Mouse (Mus musculus): Measurements from ENCODE around the gene Cyp19a1.

The Cyp19a1 gene

DNA sequence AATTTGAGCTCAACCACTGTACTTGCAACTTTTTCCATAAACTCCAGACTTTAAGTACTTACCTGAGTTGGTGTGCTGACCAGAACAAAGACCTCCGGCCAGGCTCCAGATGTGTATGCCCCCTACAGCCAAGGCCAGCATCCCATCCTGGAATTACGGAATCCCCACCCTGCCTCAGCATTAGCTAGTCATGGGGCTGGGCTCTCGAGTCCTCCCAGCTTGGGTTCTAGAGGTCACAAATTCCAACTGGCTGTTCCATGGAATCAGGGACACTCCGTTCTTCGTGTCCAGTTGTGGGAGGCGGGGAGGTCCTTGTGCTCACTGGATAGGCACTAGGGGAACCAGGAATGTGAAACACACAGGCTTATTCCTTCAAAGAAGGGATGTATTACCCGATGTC is at the start of gene Cyp19a1:
Gene Cyp19a1 (minus strand): TSS at position 101 of the 400 bp plus-strand sequence.
- DNase-seq (ENCODE audit: low spot score) = no peak

- no peak for DNase-seq (ENCODE audit: low spot score)
Measured at GRCm38 (mm10) chr9:54316363-54316762, 48.5 kb upstream of the Cyp19a1 start.

GRCm38 (mm10) chr9:54308751-54309358 is 40.9 kb upstream of the Cyp19a1 start:
- no peak for DNase-seq (ENCODE audit: low spot score)

DNA sequence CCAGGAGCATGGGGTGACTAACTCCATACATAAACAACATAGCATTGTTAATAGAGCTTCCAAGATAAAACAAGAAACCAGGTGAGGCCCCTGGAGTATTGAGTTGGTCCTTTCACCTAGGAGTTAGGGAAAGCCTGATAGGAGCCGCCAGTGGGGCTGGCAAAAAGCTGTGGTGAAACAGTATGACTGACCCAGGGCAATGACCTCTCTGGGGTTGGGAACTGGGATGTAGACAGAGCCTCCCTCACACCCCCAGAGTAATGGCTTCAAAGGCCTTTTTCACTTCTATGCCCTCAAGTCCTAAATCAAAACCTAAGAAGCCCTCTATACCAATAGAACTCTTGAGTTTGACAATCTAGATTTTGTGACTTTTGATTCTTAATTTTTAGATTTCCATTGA is 40.3 kb upstream of the Cyp19a1 start:
- no peak for DNase-seq (ENCODE audit: low spot score)

DNA sequence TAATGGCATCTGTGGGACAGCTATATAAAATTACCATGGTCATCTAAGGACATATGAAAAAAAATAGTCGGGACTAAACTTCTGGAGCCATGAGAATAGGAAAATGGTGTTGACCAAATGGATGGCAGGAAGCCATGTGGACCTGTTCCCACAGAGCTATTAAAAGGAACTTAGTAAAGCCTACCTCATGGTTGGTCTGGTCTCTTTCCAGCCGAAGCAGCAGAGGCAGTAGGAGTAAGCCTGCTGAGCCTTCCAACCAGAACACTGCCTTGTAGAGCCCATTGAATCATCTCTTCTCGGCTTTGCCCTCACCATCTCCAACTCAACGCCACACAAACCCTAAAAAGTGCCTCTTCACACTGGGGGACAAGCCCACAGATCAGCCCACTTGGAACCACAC is 33.3 kb upstream of the Cyp19a1 start:
- no peak for DNase-seq (ENCODE audit: low spot score)

DNA sequence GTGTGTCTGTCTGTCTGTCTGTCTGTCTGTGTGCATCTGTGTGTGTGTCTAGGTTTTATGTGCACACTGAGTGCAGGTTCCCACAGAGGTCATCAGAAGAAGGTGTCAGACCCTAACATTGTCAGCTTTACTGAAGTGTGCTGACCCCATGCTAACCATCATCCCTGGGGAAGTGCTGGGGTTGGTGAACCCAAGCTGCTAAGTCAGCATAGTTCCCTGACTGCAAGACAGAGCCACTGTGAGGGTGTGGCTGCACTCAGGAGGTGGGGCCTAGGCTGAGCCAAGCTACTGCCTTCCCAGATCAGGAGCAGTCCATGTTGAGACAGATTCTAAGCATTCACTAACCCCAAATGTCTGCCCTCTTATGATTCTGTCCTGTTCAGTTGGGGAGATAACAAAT is 31.9 kb upstream of the Cyp19a1 start:
- DNase-seq (ENCODE audit: low spot score) = no peak

GRCm38 (mm10) chr9:54299389-54299788 is 31.5 kb upstream of the Cyp19a1 start:
- DNase-seq (ENCODE audit: low spot score) = no peak

DNA sequence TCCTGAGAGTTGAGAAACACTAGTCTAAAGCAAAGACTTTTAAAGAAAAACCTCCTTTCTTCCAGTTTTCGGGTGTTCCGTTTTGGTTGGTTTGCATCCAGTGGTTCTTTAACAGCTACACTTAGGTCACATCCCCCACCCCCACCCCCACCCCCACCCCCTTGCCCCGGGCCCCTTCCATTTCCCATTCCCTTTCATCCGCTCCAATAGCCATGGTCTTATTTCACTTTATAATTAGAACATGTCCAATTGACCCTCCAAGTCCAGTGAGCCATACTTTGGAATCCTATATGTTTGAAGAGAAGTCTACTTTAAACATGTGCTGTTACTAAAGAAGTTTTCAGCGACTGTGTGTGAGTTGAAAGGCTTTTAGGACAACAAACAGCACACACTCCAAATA is 19.9 kb upstream of the Cyp19a1 start:
- DNase-seq (ENCODE audit: low spot score) = no peak

DNA sequence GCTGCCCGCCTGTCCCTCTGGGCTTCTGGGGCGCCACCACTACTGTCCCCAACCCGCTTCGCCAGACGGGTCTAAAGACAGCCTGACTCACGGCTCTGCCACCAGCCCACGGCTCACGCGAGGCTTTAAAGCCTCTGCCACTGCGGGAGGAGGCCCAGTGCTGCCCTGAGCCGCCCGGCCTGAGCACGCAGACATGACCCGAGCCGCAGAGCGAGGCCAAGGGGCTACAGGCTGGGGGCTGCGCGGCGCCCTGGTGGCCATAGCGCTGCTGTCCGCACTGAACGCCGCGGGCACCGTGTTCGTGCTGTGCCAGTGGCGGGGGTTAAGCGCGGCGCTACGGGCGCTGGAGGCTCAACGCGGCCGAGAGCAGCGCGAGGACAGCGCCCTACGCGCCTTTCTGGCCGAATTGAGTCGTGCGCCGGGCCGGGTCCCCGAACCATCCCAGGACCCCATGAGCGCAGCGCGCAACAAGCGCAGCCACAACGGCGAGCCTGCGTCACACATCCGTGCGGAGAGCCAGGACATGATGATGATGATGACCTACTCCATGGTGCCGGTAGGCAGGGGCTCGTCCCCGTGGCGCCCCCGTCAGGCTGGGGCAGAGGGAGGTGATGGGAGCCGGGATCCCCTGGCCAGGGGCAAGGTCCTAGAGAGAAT is 18.5 kb upstream of the Cyp19a1 start, which contains the start of gene Gldn:
Gene Gldn (plus strand): TSS at position 156 of the 657 bp plus-strand sequence.
- DNase-seq (ENCODE audit: low spot score) = no peak

GRCm38 (mm10) chr9:54279046-54279589 is 11.2 kb upstream of the Cyp19a1 start:
- no peak for DNase-seq (ENCODE audit: low spot score)

- DNase-seq (ENCODE audit: low spot score) = no peak
Measured at GRCm38 (mm10) chr9:54275283-54275682, 7.4 kb upstream of the Cyp19a1 start.

GRCm38 (mm10) chr9:54270889-54271288 is 3.0 kb upstream of the Cyp19a1 start:
- DNase-seq (ENCODE audit: low spot score) = no peak

DNA sequence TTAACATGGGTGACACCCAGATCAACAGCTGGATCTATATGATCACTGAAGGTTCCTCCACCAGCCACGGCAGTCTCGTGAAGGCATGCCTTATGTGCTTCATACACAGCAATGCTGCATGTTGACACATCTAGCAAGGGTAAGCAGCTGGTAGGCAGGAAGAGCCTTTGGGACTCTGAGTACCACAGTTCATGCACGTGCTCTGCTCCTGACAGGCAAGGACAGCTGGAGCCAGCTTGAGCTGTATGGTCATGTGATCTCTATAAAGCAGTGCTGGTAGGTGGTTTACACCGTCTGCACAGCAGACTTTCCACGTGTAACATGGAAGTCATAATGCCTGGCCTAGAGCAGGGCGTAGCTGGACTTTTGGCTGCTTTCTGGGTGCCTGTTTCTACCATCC is 2.1 kb upstream of the Cyp19a1 start:
- no peak for DNase-seq (ENCODE audit: low spot score)

- no peak for DNase-seq (ENCODE audit: low spot score)
Measured at GRCm38 (mm10) chr9:54264754-54265153, 3.2 kb downstream of the Cyp19a1 start.

GRCm38 (mm10) chr9:54244869-54245665 is 22.8 kb downstream of the Cyp19a1 start:
- no peak for DNase-seq (ENCODE audit: low spot score)

DNA sequence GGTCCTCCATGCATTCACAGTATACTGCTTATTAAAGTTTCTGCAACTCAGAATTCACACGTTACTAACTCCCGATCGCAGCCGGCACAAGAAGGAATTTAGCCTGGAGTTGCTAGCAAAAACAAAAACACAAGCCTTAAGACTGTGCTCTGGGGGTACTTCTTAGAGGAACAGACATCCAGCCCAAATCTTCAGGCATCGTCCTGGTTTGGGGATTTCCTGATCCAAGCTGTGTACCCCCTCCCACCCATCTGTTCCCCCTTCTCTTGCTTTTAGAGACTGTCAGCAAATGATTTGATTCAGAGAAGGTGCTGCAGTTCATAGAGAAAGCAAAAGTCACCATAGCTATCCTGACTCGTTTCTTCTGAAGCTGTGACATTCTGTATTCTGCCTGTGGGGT is 40.3 kb downstream of the Cyp19a1 start:
- no peak for DNase-seq (ENCODE audit: low spot score)

- DNase-seq (ENCODE audit: low spot score) = no peak
Measured at GRCm38 (mm10) chr9:54216511-54216910, 51.4 kb downstream of the Cyp19a1 start.

DNA sequence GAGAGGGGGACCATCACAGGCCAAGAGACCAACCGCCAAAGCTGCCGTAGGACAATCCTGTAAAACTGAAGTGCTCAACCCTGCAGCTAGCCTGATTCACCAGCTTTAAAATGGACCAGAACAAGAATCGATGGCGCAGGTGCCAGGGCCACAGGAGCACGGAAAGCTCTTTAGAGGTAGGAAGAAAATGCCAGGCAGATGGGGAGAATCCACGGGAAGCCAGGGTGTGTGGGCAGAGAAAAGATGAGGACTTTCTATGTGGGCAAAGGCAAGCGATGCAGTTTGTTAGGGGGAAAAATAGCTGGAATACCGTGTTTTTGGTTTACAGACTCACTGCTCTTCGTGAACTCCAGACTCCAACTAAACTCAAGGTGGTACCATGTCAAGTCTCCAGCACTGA is 53.0 kb downstream of the Cyp19a1 start:
- no peak for DNase-seq (ENCODE audit: low spot score)

DNA sequence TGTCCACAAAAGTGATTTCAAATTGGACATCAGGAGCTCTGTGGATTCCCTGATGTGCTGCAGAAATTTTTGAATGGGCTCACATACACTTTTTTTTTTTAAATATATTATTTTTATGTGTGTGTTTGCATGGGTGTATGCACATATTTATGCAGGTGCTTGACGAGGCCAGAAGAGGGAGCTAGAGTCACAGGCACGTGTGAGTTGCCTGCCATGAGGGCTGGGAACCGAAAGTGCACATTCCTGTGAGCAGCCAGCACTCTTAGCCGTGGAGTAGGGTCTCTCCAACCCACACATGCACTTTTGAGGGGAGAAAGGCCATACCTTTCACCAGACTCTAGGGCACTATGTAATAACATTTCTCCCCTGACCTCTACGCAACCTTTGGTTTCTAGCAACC is 73.1 kb downstream of the Cyp19a1 start:
- no peak for DNase-seq (ENCODE audit: low spot score)

DNA sequence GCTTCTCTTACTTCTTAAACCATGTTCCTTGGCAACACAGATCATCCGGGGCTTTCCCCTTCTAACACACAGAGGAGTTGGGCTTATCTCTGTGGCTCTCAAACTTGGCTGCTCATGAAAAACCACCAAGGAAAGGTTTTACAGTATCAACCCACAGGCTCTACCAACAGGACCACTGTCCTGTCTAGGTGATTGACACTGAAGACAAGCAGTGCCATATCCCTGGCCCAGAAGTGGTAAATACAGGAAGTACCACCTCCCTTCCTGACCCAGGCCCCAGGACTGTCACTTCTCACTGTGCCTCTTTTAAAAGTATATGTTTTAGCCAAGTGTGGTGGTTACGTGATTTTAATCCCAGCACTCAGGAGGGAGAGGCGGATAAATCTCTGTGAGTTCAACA is 76.5 kb downstream of the Cyp19a1 start:
- no peak for DNase-seq (ENCODE audit: low spot score)

- no peak for DNase-seq (ENCODE audit: low spot score)
Measured at GRCm38 (mm10) chr9:54182484-54182883, 85.4 kb downstream of the Cyp19a1 start.

DNA sequence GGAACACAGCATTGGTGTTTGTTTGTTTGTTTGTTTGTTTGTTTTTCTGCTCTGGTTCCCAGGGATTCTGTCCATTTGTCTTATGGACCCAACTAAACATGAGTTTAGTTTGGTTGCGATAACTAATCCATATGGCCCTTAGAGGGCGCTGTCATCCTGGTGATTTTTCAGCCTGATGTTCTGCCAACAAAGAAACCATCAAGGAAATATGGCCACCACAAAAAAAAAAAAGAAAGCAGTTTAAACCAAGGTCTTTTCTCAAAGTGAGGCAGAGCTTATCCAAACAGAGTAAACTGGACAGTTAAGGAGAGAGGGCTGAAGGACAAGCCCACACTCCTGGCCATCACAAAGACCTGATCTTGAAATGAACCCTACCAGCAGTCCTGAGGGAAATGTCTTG is 86.6 kb downstream of the Cyp19a1 start:
- DNase-seq (ENCODE audit: low spot score) = no peak

DNA sequence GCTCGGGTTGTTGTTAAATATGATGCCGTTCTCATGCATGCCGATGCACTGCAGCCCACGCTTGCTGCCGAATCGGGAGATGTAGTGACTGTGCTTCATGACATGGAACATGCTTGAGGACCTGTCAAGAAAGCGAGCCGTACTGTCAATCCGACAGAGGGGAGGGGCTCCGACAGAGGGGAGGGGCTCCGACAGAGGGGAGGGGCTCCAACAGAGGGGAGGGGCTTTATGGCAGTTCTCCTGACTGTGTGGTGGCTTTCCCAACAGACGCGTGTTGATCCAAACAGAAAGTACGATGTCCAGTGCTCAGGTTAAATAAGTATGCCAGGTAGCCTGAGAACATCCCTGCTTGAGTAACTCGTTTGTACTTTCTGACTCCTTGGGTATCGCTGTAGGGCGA is 87.7 kb downstream of the Cyp19a1 start:
- DNase-seq (ENCODE audit: low spot score) = no peak
